Mouse (Mus musculus): ENCODE data around the gene Azin2. TPM values are rescaled to one million over a fixed set of nuclear protein-coding genes. Genes with fewer than 3 reads are reported as not detected.
A peak's percentile ranks its signal among the peaks of the same experiment; 100 is the strongest.

Azin2 gene
- polyA plus RNA-seq, 1 experiment from 2014 or later, result 14.9 TPM

DNA sequence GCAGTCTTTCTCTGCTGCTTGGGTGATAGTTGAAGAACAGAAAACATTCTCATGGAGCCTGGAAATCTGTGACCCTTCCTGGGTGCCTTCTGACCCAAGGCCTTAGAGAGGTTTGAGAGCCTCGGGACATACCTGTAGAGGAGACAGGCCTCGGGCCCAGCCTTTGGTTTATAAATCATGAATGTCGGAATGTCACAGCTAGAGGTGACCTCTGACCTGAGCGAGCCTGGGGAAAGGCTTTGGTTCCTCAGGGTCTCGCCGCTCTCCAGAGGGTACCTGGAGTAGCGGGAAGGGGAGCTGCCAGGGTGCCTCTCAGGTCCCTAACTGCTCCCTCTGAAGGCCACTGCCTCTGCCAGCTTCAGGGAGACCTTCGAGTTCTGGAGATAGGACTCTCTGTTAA lies 57.0 kb downstream of the Azin2 start:
- ATAC-seq (ENCODE audit: insufficient number of reproducible peaks, low FRiP score, low TSS enrichment, low read depth), result no peak
- Histone ChIP-seq H3K4me1 (ENCODE audit: control insufficient read depth, insufficient read depth, low read length) (peaks cover 41% of the 10 kb centered on the region), H3K9ac (ENCODE audit: low read length) (no peak overlapping the region), H3K9me3 (ENCODE audit: control insufficient read depth, low read length) (no peaks in the 10 kb centered on the region), H3K4me2 (ENCODE audit: low read depth, severe bottlenecking) (no peak overlapping the region), H3K36me3 (ENCODE audit: control insufficient read depth, insufficient read depth, low read length) (peaks cover 2% of the 10 kb centered on the region; the same call in 1 of the 2 replicates), H3K27ac (replicated peaks; ENCODE audit: low read depth, low read length) (peak overlapping the region; percentile 85), H3K4me3 (ENCODE audit: low read depth, low read length) (no peak overlapping the region), H3K27me3 (ENCODE audit: control insufficient read depth, insufficient read depth, low read length) (no peaks in the 10 kb centered on the region)
- peak; percentile 61 for DNase-seq (ENCODE audit: low spot score)
- WGBS, result 8% methylated on average over 8 of the region's 8 CpGs

DNA sequence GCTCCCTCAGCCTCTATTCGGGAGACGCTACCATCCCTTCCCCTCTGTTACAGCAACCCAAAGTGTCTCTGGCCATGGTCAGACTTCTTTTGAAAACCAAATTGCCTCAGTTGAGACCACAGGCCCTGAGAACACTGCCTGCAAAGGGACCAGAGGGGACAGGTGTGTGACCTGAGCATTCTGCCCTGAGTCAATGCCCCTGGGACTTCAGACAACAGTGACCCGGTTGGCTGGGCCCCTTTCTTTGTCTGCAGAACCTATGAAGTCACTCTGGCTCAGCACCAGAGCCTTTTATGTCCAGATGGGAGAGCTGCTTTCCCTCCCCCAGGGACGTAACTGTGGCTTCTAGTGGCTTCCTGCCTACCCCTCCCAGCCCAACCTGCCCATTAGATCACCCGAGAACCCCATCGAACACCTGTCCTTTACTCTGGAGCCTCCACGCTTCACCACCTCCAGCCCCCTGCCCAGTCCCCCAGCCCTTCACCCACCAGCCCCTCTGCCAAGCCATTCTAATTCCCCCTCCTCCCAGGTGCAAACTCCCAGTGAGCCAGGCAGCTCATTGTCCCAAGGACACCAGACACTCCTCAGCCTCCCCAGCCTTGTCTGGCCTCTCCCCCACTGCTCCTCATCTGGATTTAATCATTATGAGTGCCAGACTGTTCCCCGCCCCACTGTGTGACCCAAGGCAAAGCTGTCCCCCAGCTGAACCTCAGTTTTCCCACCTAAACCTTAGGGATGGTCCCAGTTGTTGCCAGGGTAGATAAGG lies 58.0 kb downstream of the Azin2 start:
- 26% methylated on average over 8 of the region's 8 CpGs for WGBS
- DNase-seq (ENCODE audit: low spot score), result peak; percentile 78
- Histone ChIP-seq H3K36me3 (ENCODE audit: control insufficient read depth, insufficient read depth, low read length) (no peaks in the 10 kb centered on the region; the same call in 1 of the 2 replicates), H3K4me2 (ENCODE audit: low read depth, severe bottlenecking) (no peak overlapping the region), H3K9me3 (ENCODE audit: control insufficient read depth, low read length) (no peaks in the 10 kb centered on the region), H3K27ac (replicated peaks; ENCODE audit: low read depth, low read length) (peak overlapping the region; percentile 85), H3K4me1 (ENCODE audit: control insufficient read depth, insufficient read depth, low read length) (peaks cover 50% of the 10 kb centered on the region), H3K9ac (ENCODE audit: low read length) (no peak overlapping the region), H3K27me3 (ENCODE audit: control insufficient read depth, insufficient read depth, low read length) (no peaks in the 10 kb centered on the region), H3K4me3 (ENCODE audit: low read depth, low read length) (no peak overlapping the region)
- ATAC-seq (ENCODE audit: insufficient number of reproducible peaks, low FRiP score, low TSS enrichment, low read depth), result peak; percentile 70; the same call in 1 of the 2 replicates

DNA sequence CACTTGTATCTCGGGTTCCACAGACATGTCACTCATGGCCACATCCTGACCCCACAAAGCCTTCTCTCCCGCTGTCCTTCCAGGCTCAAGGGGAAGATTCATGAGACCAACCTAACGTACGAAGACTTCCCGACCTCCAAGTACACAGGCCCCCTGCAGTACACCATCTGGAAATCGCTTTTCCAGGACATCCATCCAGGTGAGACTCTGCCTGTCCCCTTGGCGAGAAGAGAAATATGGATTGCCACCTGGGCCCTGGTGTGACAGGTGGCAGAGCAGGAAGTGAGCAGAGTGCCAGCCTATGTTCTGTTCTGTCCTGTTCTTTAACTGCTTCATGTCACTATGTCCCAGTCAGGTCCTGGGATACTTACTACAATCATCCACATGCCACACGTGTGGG lies 59.9 kb downstream of the Azin2 start:
- Histone ChIP-seq H3K4me2 (ENCODE audit: low read depth, severe bottlenecking) (no peak overlapping the region), H3K36me3 (ENCODE audit: control insufficient read depth, insufficient read depth, low read length) (no peaks in the 10 kb centered on the region; the same call in 1 of the 2 replicates), H3K9me3 (ENCODE audit: control insufficient read depth, low read length) (no peaks in the 10 kb centered on the region), H3K27me3 (ENCODE audit: control insufficient read depth, insufficient read depth, low read length) (no peaks in the 10 kb centered on the region), H3K9ac (ENCODE audit: low read length) (no peak overlapping the region), H3K4me3 (ENCODE audit: low read depth, low read length) (no peak overlapping the region), H3K4me1 (ENCODE audit: control insufficient read depth, insufficient read depth, low read length) (peaks cover 66% of the 10 kb centered on the region), H3K27ac (replicated peaks; ENCODE audit: low read depth, low read length) (no peak overlapping the region)
- 82% methylated on average over 8 of the region's 8 CpGs for WGBS
- DNase-seq (ENCODE audit: low spot score), result no peak
- no peak for ATAC-seq (ENCODE audit: insufficient number of reproducible peaks, low FRiP score, low TSS enrichment, low read depth)

DNA sequence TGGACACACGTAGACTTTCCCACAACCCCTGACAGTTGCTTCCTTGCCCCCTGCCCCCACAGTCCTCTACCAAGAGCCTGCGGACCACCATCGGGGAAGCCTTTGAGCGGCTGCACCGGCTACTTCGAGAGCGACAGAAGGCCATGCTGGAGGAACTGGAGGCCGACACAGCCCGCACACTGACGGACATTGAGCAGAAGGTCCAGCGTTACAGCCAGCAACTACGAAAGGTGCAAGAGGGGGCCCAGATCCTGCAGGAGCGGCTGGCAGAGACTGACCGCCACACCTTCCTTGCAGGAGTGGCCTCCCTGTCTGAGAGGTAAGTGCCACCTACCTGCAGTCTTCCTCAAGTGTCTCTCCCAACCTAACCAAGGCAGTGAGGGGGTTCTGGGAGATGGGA lies 61.8 kb downstream of the Azin2 start:
- WGBS, result 76% methylated on average over 14 of the region's 14 CpGs
- Histone ChIP-seq H3K4me2 (ENCODE audit: low read depth, severe bottlenecking) (no peak overlapping the region), H3K4me1 (ENCODE audit: control insufficient read depth, insufficient read depth, low read length) (peaks cover 51% of the 10 kb centered on the region), H3K27me3 (ENCODE audit: control insufficient read depth, insufficient read depth, low read length) (no peaks in the 10 kb centered on the region), H3K27ac (replicated peaks; ENCODE audit: low read depth, low read length) (peak overlapping the region; percentile 99), H3K9ac (ENCODE audit: low read length) (no peak overlapping the region), H3K9me3 (ENCODE audit: control insufficient read depth, low read length) (no peaks in the 10 kb centered on the region), H3K36me3 (ENCODE audit: control insufficient read depth, insufficient read depth, low read length) (no peaks in the 10 kb centered on the region; the same call in 1 of the 2 replicates), H3K4me3 (ENCODE audit: low read depth, low read length) (no peak overlapping the region)
- ATAC-seq (ENCODE audit: insufficient number of reproducible peaks, low FRiP score, low TSS enrichment, low read depth) (no peak), DNase-seq (ENCODE audit: low spot score) (no peak)

DNA sequence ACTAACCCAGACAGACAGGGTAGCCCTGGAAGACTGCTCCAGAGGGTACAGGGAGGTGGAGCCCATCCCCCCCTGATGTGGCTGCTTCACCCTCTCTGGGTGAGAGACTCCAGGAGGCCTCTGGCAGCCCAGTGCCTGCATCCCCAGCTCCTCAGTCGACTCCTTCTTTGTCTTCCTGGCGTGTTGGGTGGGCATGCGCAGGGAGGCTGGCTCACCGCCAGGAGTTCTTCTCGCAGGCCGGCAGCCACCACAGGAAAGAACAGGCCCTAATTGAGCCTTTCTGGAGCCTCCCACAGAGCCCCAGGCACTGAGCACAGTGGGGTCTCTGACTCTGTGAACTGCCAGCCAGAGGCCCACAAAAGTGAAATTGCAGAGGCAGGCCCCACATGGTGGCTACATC lies 62.9 kb downstream of the Azin2 start:
- Histone ChIP-seq H3K4me2 (ENCODE audit: low read depth, severe bottlenecking) (peak overlapping the region; percentile 0; the same call in 1 of the 2 replicates), H3K9ac (ENCODE audit: low read length) (peak overlapping the region; percentile 58), H3K4me1 (ENCODE audit: control insufficient read depth, insufficient read depth, low read length) (peaks cover 39% of the 10 kb centered on the region), H3K36me3 (ENCODE audit: control insufficient read depth, insufficient read depth, low read length) (no peaks in the 10 kb centered on the region; the same call in 1 of the 2 replicates), H3K27ac (replicated peaks; ENCODE audit: low read depth, low read length) (peak overlapping the region; percentile 99), H3K4me3 (ENCODE audit: low read depth, low read length) (no peak overlapping the region), H3K9me3 (ENCODE audit: control insufficient read depth, low read length) (no peaks in the 10 kb centered on the region), H3K27me3 (ENCODE audit: control insufficient read depth, insufficient read depth, low read length) (no peaks in the 10 kb centered on the region)
- peak; percentile 79 for ATAC-seq (ENCODE audit: insufficient number of reproducible peaks, low FRiP score, low TSS enrichment, low read depth)
- WGBS, result 4% methylated on average over 6 of the region's 6 CpGs
- peak; percentile 90 for DNase-seq (ENCODE audit: low spot score)

DNA sequence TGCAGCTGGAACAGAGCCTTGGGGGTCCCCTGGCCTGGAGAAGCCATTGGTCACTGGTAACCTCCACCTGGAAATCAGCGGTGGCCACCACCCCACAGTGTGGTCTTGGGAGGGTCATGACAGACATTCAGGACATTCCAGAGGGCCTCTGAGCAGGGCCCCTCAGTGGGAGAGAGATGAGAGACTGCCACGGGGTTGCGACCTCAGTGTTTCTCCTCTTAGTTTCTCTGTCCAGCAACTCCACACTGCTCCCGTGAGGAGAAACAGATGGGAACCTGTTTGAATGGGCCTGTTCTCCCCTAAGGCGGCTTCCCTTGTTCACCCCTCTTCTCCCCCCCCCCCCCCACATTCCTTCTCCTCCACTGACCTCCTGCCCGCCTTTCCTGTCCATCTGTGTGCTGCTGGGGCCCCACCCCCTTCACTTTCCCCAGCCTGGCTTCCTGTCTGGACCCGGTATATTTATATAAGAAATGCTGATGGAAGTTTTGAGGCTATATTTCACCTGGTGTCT lies 64.3 kb downstream of the Azin2 start:
- Histone ChIP-seq H3K9me3 (ENCODE audit: control insufficient read depth, low read length) (no peaks in the 10 kb centered on the region), H3K27ac (replicated peaks; ENCODE audit: low read depth, low read length) (peak overlapping the region; percentile 99), H3K9ac (ENCODE audit: low read length) (no peak overlapping the region), H3K27me3 (ENCODE audit: control insufficient read depth, insufficient read depth, low read length) (no peaks in the 10 kb centered on the region), H3K4me2 (ENCODE audit: low read depth, severe bottlenecking) (no peak overlapping the region), H3K4me3 (ENCODE audit: low read depth, low read length) (no peak overlapping the region), H3K4me1 (ENCODE audit: control insufficient read depth, insufficient read depth, low read length) (peaks cover 29% of the 10 kb centered on the region), H3K36me3 (ENCODE audit: control insufficient read depth, insufficient read depth, low read length) (no peaks in the 10 kb centered on the region; the same call in 1 of the 2 replicates)
- DNase-seq (ENCODE audit: low spot score) (peak; percentile 77), ATAC-seq (ENCODE audit: insufficient number of reproducible peaks, low FRiP score, low TSS enrichment, low read depth) (peak; percentile 63)
- WGBS, result 3% methylated on average over 7 of the region's 7 CpGs

DNA sequence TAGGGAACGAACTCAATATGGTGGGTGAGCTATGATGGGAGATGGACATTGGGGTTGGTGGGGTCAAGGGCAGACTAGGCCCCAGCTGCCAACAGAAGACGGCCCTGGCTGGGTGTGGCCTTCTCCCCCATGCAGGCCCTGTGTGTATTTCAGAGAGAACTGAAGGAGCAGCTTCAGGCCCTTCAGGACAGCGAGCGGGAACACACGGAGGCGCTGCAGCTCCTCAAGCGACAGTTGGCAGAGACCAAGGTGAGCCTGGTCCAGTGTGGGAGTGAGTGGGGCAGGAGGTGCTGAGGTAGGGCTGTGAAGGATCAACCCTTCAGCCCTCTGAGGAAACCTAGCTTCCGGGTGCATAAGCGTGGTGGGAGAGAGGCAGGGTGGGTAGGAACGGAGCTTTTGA lies 65.6 kb downstream of the Azin2 start:
- H3K36me3 ChIP-seq (ENCODE audit: control insufficient read depth, insufficient read depth, low read length), result no peaks in the 10 kb centered on the region
- H3K4me2 ChIP-seq (ENCODE audit: low read depth, severe bottlenecking), result no peak overlapping the region
- H3K27me3 ChIP-seq (ENCODE audit: control insufficient read depth, insufficient read depth, low read length), result no peaks in the 10 kb centered on the region
- ATAC-seq (ENCODE audit: insufficient number of reproducible peaks, low FRiP score, low TSS enrichment, low read depth) (no peak), DNase-seq (ENCODE audit: low spot score) (no peak)
- H3K9ac ChIP-seq (ENCODE audit: low read length), result no peak overlapping the region
- peaks cover 29% of the 10 kb centered on the region for H3K4me1 ChIP-seq (ENCODE audit: control insufficient read depth, insufficient read depth, low read length)
- H3K9me3 ChIP-seq (ENCODE audit: control insufficient read depth, low read length), result no peaks in the 10 kb centered on the region
- H3K4me3 ChIP-seq (ENCODE audit: low read depth, low read length), result no peak overlapping the region
- 95% methylated on average over 10 of the region's 10 CpGs for WGBS
- no peak overlapping the region for H3K27ac ChIP-seq (replicated peaks; ENCODE audit: low read depth, low read length)

DNA sequence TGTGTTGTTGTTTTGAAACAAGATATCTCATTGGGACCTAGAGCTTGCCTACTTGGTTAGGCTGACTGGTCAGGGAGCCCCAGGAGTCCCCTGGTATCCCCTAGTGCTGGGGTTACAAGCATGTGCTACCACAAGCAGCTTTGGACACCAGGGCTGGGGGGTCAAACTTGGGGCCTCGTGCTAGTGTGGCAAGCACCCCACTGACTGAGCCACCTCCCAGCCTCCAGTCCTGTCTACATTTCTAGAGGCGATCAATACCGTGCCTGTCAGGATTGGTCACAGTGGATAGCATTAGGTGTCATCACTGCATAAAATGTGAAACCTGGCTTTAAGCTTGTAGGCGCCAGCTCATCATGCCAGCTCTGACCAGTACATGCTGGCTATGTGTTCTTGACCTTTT lies 66.4 kb downstream of the Azin2 start:
- Histone ChIP-seq H3K36me3 (ENCODE audit: control insufficient read depth, insufficient read depth, low read length) (no peaks in the 10 kb centered on the region), H3K4me2 (ENCODE audit: low read depth, severe bottlenecking) (no peak overlapping the region), H3K9me3 (ENCODE audit: control insufficient read depth, low read length) (no peaks in the 10 kb centered on the region), H3K9ac (ENCODE audit: low read length) (no peak overlapping the region), H3K4me1 (ENCODE audit: control insufficient read depth, insufficient read depth, low read length) (peaks cover 33% of the 10 kb centered on the region), H3K27ac (replicated peaks; ENCODE audit: low read depth, low read length) (no peak overlapping the region), H3K27me3 (ENCODE audit: control insufficient read depth, insufficient read depth, low read length) (no peaks in the 10 kb centered on the region), H3K4me3 (ENCODE audit: low read depth, low read length) (no peak overlapping the region)
- WGBS, result 90% methylated on average over 4 of the region's 4 CpGs
- ATAC-seq (ENCODE audit: insufficient number of reproducible peaks, low FRiP score, low TSS enrichment, low read depth) (no peak), DNase-seq (ENCODE audit: low spot score) (no peak)

Data from limb, embryonic 11.5 days (tissue).